Mouse (Mus musculus) spleen, adult 10 weeks (tissue): ENCODE measurements around the gene Pagr1a. TPM values are rescaled to one million over a fixed set of nuclear protein-coding genes. Genes with fewer than 3 reads are reported as not detected.

ENCODE experiments used
- polyA plus RNA-seq: library from polyadenylated mRNA; stranded (reverse); fragments of 350-450 nt; fragmentation: Illumina TruSeq; extraction: RNeasy Lipid Tissue Mini Kit (QIAGEN cat#74804); gene quantifications from one replicate; pipeline ENCODE4 v1.2.3, GENCODE M21; 2015; ENCODE audit warnings: low replicate concordance; ENCODE audit not compliant: insufficient read depth

Gene Pagr1a
- polyA plus RNA-seq = 13.5 TPM

DNA sequence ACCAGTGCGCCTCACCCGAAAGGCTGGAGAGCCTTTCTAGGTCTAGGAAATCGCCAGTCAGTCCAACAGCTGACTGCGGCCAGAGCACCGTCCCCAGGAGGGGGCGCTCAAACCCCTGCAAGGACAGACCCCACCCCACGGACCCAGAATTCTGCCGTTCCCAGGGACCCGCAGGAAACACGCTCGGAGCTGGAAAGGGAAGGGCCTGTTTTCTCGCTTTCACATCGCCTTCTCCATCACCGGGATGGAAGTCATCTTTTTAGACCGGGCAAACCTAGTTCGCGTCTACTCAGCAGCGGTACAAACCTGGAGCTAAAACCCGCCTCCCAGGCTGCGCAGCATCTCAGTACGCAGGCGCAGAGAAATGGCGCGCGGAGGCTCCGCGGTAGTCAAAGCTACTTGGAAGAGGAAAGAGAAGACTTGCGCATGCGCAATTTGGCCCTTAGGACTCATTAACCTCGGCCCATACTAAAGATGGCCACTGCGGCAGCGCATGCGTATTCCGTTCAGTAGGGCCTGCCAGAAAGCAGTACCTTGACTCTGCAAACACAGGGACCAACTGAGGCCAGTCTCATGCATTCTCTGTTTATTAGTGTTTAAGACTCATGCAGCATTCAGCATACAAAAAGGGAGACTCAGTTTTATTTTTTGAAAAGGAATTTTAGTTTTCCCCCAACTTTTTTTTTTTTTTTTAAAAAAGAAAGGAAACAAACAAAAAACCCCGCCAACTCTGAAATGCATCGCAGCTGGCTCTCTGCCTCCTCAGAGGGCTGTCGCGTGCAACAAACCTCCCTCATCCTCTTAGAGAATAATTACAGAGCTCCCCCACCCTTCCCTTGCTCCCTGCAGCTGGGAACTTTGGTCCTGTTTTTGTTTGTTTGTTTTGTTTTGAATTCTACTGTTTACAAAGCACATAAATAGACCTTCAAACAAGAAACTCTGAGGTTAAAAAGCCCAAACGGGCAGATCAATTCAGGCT lies at the start of gene Pagr1a:
Pagr1a (minus strand) TSS at position 382 of the 979 bp plus-strand sequence.

GRCm38 (mm10) chr7:127041851-127042672 lies 24.9 kb upstream of the Pagr1a start, which contains the start of gene Kif22:
Gene Kif22 (minus strand): TSS chr7:127042471.

GRCm38 (mm10) chr7:127026984-127027726 lies 10.0 kb upstream of the Pagr1a start, which contains the start of gene Maz:
Gene Maz (minus strand): TSS chr7:127027037.

DNA sequence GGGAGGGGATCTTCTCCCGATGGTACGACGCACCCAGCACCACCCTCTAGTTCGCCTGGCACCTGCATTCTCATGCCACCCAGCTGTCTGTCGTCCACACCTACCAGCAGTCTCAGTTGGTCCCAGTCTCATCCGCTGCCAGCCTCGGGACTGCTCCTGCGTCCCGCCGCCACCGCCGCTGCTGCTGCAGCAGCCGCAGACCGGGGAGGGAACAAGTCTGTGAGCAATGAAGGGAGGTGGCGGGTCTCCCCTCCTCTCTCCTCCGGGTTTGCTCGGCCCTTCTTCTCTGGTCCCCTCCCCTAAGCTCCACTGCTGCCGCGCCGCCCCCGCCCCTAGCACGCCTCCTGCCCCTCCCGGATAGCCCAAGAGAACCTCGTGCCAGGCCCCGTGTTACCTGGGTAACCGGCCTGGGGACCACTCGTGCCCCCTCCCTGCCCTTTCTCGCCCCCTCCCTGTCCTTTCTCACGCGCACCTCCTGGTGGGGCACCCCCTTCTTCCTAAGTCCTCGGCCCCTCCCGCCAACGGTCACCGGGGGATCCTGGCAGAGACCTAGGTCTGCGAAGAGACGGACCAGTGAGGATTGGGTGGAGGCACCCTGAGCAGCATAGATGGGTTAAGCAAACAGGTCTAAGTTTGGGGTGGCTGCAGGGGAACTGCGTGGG lies 3.9 kb upstream of the Pagr1a start, which contains the start of the genes Gm42742 and Prrt2:
Gm42742 (minus strand) TSS at position 197 of the 662 bp plus-strand sequence.
Prrt2 (minus strand) TSS at position 311 of the 662 bp plus-strand sequence.

DNA sequence TGATC lies 869 bp downstream of the Pagr1a start, which contains the start of gene Pagr1b:
Pagr1b (minus strand) TSS at position 4 of the 5 bp plus-strand sequence.

DNA sequence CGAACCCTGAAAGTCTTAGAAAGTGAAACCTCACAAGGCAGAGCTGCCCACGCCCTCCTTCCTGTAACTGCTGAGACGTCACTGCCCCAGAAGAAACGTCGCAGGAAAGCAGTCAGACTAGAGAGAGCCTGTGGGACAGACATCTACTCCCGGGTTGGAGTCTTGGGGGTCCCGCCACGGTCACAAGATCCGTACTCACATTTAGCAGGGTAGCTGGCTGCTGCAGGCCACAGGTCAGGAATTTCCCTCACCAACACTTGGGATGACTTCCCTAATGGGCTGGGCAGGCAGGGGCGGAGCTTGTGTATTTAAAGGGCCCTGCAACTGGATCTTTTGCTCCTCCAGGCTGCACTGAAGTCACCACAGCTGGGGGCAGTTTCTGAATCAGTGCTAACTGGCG lies 2.8 kb downstream of the Pagr1a start, which contains the start of gene Mvp:
Mvp (minus strand) TSS at position 302 of the 400 bp plus-strand sequence.

DNA sequence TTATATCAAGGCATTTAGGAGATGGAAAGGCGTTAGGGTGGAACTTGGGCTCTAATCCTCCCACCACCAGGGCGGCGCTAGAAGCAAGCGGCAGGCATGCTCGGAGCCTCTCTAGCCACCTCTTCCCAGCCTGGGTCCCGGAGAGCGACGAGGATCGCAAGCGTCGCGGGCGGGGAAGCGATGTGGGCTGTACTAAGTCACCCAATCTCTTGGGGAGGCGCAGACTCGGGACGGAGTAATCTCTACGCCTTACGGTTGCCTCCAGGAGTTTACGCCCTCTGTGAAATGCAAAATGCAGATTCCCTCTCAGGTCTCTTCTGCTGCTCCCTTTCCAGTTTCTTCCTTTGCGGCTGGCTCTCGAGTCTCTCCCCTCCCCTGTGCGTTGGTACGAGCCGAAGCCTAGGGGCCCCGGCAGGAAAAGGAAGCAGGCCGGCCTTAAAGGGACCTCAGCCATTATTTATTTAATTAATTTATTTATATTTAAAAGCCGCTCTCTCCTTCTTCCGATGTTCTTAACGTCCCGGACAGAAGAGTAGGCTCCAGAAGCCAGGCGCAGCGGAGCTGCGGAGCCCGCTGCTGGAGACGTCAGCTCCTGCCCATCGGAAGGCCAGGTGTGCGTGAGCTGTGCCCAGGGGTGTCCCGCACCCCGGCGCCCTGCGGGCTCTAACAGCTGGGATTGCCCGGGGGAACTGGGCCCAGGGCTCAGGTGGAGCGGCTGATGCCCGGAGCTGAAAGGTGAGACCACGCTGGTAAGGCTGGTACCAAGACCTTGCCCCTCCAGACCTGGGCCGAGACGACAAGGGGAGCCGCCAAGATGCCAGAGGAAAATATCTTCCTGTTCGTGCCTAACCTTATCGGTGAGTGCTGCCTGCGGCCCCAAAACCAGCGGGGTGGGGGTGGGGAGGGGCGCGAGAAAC lies 40.9 kb downstream of the Pagr1a start, which contains the start of gene Cdiptos:
Cdiptos (minus strand) TSS at position 149 of the 917 bp plus-strand sequence.

DNA sequence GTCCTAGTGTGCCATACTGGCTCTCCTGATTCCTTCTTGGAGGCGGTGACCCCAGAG lies 41.4 kb downstream of the Pagr1a start, which contains the start of gene Cdipt:
Cdipt (plus strand) TSS at position 22 of the 57 bp plus-strand sequence.

Other genes with a start within 250 kb of the Pagr1a start
- 121 TPM for gene Ypel3, start 240.4 kb downstream of the Pagr1a start, polyA plus RNA-seq
- gene Tbx6, start 235.9 kb downstream of the Pagr1a start, polyA plus RNA-seq = 2.8 TPM
- gene Ppp4c, start 224.9 kb downstream of the Pagr1a start, polyA plus RNA-seq = 170 TPM
- gene Fam57b, start 219.7 kb downstream of the Pagr1a start, polyA plus RNA-seq = not detected
- not detected for gene 4930451I11Rik, start 185.7 kb downstream of the Pagr1a start, polyA plus RNA-seq
- gene Doc2a, start 169.9 kb downstream of the Pagr1a start, polyA plus RNA-seq = not detected
- gene Hirip3, start 155.4 kb downstream of the Pagr1a start, polyA plus RNA-seq = 41.1 TPM
- 30.1 TPM for gene Ino80e, start 155.0 kb downstream of the Pagr1a start, polyA plus RNA-seq
- gene Taok2, start 132.6 kb downstream of the Pagr1a start, polyA plus RNA-seq = 37.0 TPM
- 47.9 TPM for gene Tmem219, start 94.4 kb downstream of the Pagr1a start, polyA plus RNA-seq
- gene Kctd13, start 88.5 kb downstream of the Pagr1a start, polyA plus RNA-seq = 13.7 TPM
- gene Asphd1, start 67.8 kb downstream of the Pagr1a start, polyA plus RNA-seq = not detected
- gene Sez6l2, start 66.8 kb downstream of the Pagr1a start, polyA plus RNA-seq = 2.6 TPM
- 56.1 TPM for gene Cdipt, start 41.4 kb downstream of the Pagr1a start, polyA plus RNA-seq
- gene Cdiptos, start 41.3 kb downstream of the Pagr1a start, polyA plus RNA-seq = 2.5 TPM
- 13.5 TPM for gene Mvp, start 2.7 kb downstream of the Pagr1a start, polyA plus RNA-seq
- not detected for gene Pagr1b, start 868 bp downstream of the Pagr1a start, polyA plus RNA-seq
- 20.9 TPM for gene Gm42742, start 3.7 kb upstream of the Pagr1a start, polyA plus RNA-seq
- gene Prrt2, start 3.9 kb upstream of the Pagr1a start, polyA plus RNA-seq = 3.2 TPM
- 111 TPM for gene Maz, start 9.7 kb upstream of the Pagr1a start, polyA plus RNA-seq
- 10.6 TPM for gene Kif22, start 25.1 kb upstream of the Pagr1a start, polyA plus RNA-seq
- gene Zg16, start 70.0 kb upstream of the Pagr1a start, polyA plus RNA-seq = 6.7 TPM
- 81.1 TPM for gene AI467606, start 74.0 kb upstream of the Pagr1a start, polyA plus RNA-seq
- gene Qprt, start 104.9 kb upstream of the Pagr1a start, polyA plus RNA-seq = 4.2 TPM
- gene Spn, start 120.5 kb upstream of the Pagr1a start, polyA plus RNA-seq = 77.1 TPM
- 83.7 TPM for gene Cd2bp2, start 178.7 kb upstream of the Pagr1a start, polyA plus RNA-seq
- gene Tbc1d10b, start 191.1 kb upstream of the Pagr1a start, polyA plus RNA-seq = 37.1 TPM
- 5.7 TPM for gene Mylpf, start 191.5 kb upstream of the Pagr1a start, polyA plus RNA-seq
- 9.4 TPM for gene Zfp553, start 215.7 kb upstream of the Pagr1a start, polyA plus RNA-seq
- 234 TPM for gene Sept1, start 215.8 kb upstream of the Pagr1a start, polyA plus RNA-seq
- gene Zfp771, start 226.9 kb upstream of the Pagr1a start, polyA plus RNA-seq = 6.0 TPM
- gene Dctpp1, start 243.4 kb upstream of the Pagr1a start, polyA plus RNA-seq = 8.7 TPM